Mouse (Mus musculus) mouse trophoblast stem cell (cell line): ENCODE results near the gene Rac3.

ENCODE experiments used
- in situ Hi-C, 2 experiments: fragments of 300-500 bp; cut with MseI, MboI; formaldehyde crosslinking; loops; 2 replicates in 1 of 2; 3 replicates in 1 of 2; pipeline ENCODE4 v1.15.1; 2025

The Rac3 gene

GRCm38 (mm10) chr11:120706120-120706519 lies 15.2 kb upstream of the Rac3 start:
- in situ Hi-C loops = no loop called here

- in situ Hi-C loops = no loop called here
Measured at GRCm38 (mm10) chr11:120707225-120707624, 14.0 kb upstream of the Rac3 start.

GRCm38 (mm10) chr11:120707969-120708368 lies 13.3 kb upstream of the Rac3 start:
- in situ Hi-C loops = no loop called here

- in situ Hi-C loops = no loop called here
Measured at GRCm38 (mm10) chr11:120709551-120709950, 11.7 kb upstream of the Rac3 start.

- in situ Hi-C loops = loop anchor here (5.0 to 10.0 kb wide), 2 partner anchors 53 to 56 kb away; no protein-coding TSS in a partner anchor
Measured at GRCm38 (mm10) chr11:120710672-120711071, 10.6 kb upstream of the Rac3 start.

- in situ Hi-C loops = loop anchor here (5.0 to 10.0 kb wide), 2 partner anchors 55 to 57 kb away; no protein-coding TSS in a partner anchor
Measured at GRCm38 (mm10) chr11:120711980-120712604, 9.2 kb upstream of the Rac3 start.

- in situ Hi-C loops = loop anchor here (5.0 to 10.0 kb wide), 2 partner anchors 56 to 58 kb away; no protein-coding TSS in a partner anchor
Measured at GRCm38 (mm10) chr11:120712771-120713568, 8.3 kb upstream of the Rac3 start.

- in situ Hi-C loops = loop anchor here (5.0 to 10.0 kb wide), 2 partner anchors 57 to 59 kb away; no protein-coding TSS in a partner anchor
Measured at GRCm38 (mm10) chr11:120713580-120714518, 7.4 kb upstream of the Rac3 start, which contains the start of the genes Cenpx and Lrrc45. Cenpx (minus strand) TSS chr11:120713738. Lrrc45 (plus strand) TSS chr11:120713925.

- in situ Hi-C loops = loop anchor here (5.0 to 10.0 kb wide), 2 partner anchors 57 to 60 kb away; no protein-coding TSS in a partner anchor
Measured at GRCm38 (mm10) chr11:120714546-120714945, 6.7 kb upstream of the Rac3 start.

- in situ Hi-C loops = loop anchor here in 1 of 2 experiments (10.0 kb wide), 1 partner anchor 60 kb away; no protein-coding TSS in a partner anchor
Measured at GRCm38 (mm10) chr11:120715131-120715530, 6.1 kb upstream of the Rac3 start.

GRCm38 (mm10) chr11:120719242-120719641 lies 2.0 kb upstream of the Rac3 start:
- in situ Hi-C loops = loop anchor here in 1 of 2 experiments (10.0 kb wide), 1 partner anchor 64 kb away; no protein-coding TSS in a partner anchor

- in situ Hi-C loops = loop anchor here in 1 of 2 experiments (10.0 kb wide), 1 partner anchor 65 kb away; no protein-coding TSS in a partner anchor
Measured at GRCm38 (mm10) chr11:120719841-120720376, 1.4 kb upstream of the Rac3 start.

- in situ Hi-C loops = no loop called here
Measured at GRCm38 (mm10) chr11:120720450-120720849, 820 bp upstream of the Rac3 start.

GRCm38 (mm10) chr11:120722067-120722630 lies 879 bp downstream of the Rac3 start:
- in situ Hi-C loops = no loop called here

- in situ Hi-C loops = no loop called here
Measured at GRCm38 (mm10) chr11:120722761-120723382, 1.6 kb downstream of the Rac3 start.

GRCm38 (mm10) chr11:120723509-120723908 lies 2.2 kb downstream of the Rac3 start:
- in situ Hi-C loops = no loop called here

- in situ Hi-C loops = loop anchor here (5.0 kb wide), 1 partner anchor 51 kb away; no protein-coding TSS in a partner anchor
Measured at GRCm38 (mm10) chr11:120726243-120727168, 5.2 kb downstream of the Rac3 start.

- in situ Hi-C loops = loop anchor here (5.0 kb wide), 1 partner anchor 50 kb away; no protein-coding TSS in a partner anchor
Measured at GRCm38 (mm10) chr11:120727169-120727527, 5.9 kb downstream of the Rac3 start, which contains the start of gene Dcxr. Dcxr (minus strand) TSS chr11:120727281.

- in situ Hi-C loops = loop anchor here (5.0 kb wide), 1 partner anchor 50 kb away; no protein-coding TSS in a partner anchor
Measured at GRCm38 (mm10) chr11:120727564-120727963, 6.3 kb downstream of the Rac3 start.
